Mouse (Mus musculus) T-cell, adult 2 months (primary cell): ENCODE results near the gene Asxl2.
"Not testable (repeated sequence)": the region's sequence is repeated elsewhere in the genome, so short reads cannot be mapped to it uniquely, and the experiment has no call there.

ENCODE experiments used
- DNase-seq: peaks from one replicate; pipeline ENCODE4 v3.0.0; 2022; ENCODE audit warnings: low spot score

Gene Asxl2

GRCm38 (mm10) chr12:3427891-3428775 lies 1.5 kb downstream of the Asxl2 start:
- DNase-seq: no peak

- DNase-seq: no peak
Measured at GRCm38 (mm10) chr12:3429681-3430442, 3.2 kb downstream of the Asxl2 start.

DNA sequence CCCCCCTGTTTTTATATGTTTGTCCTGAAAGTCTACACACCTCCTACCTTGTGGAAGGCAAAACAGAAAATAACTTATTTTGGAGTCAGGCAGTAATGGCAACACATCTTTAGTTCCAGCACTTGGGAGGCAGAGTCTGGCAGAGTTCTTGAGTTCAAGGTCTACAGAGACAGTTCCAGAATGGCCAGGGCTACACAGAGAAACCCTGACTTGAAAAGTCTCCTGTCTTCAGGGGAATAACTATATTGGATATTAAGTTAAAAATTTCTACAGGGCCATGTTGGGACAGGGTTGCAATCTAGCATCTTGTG lies 3.7 kb downstream of the Asxl2 start:
- DNase-seq: no peak

DNA sequence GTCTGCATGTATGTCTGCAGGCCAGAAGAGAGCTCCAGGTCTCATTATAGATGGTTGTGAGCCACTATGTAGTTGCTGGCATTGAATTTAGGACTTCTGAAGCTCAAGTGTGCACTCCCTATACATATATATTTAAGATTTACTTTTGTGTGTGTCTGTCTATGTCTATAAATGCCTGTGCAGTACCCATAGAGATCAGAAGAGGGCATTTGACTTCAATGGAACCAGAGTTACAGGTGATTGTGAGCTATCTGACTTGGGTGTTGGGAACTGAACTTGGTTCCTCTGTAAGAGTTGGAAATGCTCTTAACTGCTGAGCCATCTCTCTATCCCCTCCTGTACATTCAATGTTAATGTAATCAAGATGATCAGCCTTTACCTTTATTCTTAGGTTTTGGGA lies 4.3 kb downstream of the Asxl2 start:
- DNase-seq: peak; percentile 19

- DNase-seq: no peak
Measured at GRCm38 (mm10) chr12:3433736-3434135, 7.1 kb downstream of the Asxl2 start.

DNA sequence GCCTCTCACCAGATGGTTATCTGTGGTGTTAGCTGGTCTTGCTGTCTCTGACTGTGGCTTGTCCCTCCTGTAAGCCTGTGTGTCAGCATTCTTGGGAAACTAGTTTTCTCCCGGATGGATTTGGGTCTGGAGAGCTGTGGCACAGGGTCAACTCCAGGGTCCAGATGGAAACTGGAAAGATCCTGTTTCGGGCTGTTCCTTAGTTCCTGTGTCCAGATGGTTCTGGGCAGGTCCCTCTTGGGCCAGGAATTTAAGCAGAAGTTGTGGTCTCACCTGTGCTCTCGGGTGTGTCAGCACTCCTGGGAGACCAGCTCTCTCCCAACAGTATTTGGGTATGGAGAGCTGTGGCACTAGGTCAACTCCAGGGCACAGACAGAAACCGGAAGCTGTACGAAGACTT lies 9.8 kb downstream of the Asxl2 start:
- no peak for DNase-seq

GRCm38 (mm10) chr12:3437815-3438214 lies 11.2 kb downstream of the Asxl2 start:
- DNase-seq: no peak

DNA sequence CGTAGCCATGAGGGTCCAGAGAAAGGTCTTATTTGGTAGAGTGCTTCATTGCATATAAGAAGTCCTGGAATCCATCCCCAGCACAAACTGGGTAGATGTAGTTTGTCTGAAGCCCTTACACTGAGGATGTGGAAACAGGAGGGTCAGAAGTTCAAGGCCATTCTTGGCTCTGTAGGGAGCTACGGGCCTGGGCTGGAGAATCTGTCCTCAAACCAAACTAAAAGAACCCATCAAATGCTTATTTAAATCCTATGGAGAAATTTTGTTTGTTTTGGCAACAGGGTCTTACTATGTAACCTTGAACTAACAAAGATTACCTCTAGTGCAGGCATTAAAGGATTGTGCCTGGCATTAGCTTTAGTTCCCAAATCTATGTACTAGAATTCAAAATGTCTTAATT lies 14.3 kb downstream of the Asxl2 start:
- DNase-seq: no peak

GRCm38 (mm10) chr12:3441361-3441760 lies 14.7 kb downstream of the Asxl2 start:
- DNase-seq: peak; percentile 15

DNA sequence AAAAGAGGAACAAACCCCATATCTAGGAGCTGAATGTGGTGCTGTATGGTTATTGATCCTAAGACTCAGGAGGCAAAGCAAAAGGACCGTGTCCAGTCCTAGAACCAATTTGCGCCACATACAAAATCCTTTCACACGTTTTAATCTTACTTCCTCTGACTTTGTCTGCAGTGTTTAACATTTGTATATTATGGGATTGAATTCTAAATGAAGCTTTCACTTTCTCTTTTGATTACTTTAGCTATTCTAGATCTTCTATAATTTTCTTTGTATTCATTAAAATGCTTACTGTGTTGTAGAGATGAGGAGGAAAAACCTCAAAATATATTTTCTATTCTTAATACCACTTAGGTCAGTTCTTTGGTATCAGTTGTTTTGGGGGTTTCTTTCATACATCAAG lies 26.9 kb downstream of the Asxl2 start:
- DNase-seq: no peak

DNA sequence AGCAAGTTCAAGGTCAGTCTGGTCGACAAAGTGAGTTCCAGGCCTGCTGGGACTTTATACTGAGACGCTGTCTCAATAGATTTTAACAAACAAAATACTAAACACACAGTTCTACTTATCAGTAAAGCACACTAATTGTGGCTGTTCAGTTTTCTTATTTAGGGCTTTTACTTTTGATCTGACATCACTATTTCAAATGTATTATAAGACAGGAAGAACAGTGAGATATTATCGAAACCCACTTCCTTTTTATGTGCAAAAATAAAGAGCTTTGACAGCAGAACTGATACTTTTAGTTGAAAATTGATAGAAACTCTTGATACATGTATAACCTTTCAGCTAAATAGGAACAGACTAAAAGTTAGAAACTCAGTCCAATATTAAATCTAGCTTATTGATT lies 36.4 kb downstream of the Asxl2 start:
- DNase-seq: no peak

DNA sequence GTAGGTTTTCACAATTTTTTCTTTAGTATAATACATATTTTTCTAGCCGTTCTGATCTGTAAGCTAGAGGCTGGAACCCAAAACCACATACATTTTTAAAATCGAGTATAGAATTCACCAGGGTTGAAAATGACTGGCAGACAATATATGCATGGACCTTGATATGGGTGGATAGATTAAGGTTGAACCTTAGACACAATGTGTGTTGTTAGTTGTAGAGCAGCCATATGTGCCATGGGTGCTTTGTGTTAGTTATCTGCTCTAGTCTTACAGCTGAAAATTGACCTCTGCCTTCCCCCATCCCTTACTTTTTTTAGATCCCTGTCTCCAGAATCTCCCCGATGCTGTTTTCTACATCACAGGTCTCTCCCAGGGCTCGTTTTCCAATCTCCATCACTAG lies 73.0 kb downstream of the Asxl2 start:
- DNase-seq: no peak

GRCm38 (mm10) chr12:3500071-3500470 lies 73.4 kb downstream of the Asxl2 start:
- DNase-seq: no peak

DNA sequence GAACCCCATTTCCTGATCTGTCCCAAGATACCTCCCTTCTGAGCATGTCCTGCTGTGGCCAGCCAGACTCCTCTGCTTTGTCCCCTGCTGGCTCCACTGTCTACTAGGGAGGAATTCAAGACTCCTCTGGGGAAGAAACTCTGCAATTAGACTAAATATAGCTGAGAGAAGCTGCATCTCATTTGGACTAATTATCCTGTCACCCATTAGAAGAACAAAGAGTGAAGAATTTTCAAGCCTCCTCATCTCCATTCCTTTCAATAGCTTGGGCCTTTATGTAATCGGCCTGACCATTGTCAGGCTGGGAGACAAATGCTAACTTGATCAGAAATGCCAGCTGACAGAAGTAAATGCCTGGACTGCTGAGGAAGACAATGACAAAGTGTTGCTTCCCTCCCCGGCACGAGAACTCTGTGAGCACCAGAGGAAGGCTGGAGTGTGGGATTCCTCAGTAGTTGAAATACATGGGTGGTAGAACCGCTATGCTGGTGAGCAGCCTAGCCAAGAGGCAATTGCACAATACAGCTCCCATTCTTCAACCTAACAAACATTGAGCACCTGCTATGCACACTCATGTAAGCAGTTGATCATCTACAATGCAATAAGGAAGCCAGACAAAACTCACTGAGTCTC lies 92.1 kb downstream of the Asxl2 start:
- no peak for DNase-seq

DNA sequence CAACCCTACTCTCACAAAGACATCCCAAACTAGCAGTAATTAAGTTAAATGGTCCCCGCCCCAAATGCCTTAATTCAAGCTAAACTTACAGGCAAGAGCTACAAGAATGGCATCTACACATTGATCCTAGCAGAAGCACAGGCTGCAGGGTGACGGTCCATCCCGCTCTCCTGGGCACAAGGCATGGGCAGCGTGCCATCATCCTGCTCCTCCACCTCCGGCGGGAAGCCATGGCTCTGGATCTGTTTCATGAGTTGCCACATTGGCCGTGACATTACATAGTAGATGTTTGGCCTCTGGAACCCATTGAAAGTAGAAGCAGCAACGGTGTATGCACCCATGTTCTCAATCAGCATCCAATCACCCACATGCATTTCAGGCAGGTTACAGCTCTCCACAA lies 95.1 kb downstream of the Asxl2 start:
- DNase-seq: not testable (repeated sequence)

DNA sequence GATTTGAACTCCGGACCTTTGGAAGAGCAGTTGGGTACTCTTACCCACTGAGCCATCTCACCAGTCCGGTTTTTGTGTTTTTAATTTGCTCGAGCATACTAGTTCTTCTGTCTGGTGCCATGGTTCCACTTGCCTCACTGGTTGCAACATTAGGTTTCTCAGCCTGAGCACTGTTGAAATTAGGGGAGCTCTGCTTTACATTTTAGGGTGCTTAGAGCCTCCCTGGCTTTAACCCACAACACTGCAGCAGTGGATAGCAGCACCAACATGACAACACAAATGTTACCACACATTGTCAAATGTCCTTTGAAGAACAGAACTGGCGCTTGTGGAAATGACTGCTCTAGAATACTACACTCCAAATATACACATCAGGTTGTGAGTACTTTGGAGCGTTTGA lies 98.9 kb downstream of the Asxl2 start:
- DNase-seq: no peak

DNA sequence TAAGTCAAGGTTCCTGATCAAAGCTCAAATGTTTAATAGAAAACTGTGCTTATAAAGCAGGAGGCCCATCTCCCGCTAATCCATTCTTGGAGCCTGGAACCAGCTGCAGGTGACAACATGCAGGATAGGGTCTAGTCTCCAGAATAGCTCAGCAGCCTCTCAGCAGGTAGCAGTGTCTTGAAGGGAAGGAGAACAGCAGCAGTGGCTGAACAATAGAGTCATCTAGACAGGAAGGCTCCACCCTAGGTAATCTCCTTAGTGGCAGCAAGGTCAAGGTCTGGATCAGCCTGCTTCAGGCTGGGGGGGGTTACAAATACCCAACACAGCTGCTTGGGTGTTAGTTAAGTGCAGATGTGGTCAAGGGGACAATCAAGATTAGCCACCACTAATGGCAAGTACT lies 108.8 kb downstream of the Asxl2 start:
- not testable (repeated sequence) for DNase-seq

DNA sequence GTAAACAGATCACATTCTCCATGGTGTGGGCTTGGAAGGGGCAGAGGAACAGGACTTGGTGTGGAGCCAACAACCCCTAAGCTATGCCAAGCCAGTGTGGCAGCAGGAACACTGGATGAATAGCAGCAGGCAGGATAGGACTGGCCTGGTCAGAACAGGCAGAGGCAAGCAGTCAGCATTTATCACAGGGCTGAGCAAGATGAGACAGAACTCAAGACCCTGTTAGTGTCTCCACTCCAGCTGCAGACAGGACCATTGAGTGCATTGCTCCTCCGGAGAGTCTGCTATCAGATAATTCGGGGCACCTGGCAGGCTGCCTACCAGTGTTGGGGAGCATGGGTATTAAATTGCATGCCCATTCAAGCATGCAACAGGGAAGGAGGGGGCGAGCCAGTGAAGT lies 111.0 kb downstream of the Asxl2 start:
- DNase-seq: no peak

- no peak for DNase-seq
Measured at GRCm38 (mm10) chr12:3538036-3538435, 111.4 kb downstream of the Asxl2 start.

DNA sequence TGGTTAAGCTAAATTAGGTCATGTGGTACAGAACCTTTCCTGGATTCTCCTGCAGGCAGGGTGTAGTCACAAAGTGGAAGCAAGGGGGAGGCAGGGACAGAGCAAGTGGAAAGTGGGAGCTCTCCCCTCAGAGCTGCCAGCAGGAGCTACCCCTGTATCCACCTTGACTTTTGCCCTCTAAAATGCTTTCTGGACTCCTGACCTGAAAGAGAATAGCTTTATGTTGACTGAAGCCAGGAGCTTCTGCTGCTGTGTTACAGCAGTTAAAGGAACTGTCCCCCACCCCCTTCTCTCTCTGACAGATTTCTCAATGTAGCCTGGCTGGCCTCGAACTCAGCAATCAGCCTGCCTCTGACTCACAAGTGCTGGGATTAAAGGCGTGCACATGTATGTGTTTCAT lies 112.9 kb downstream of the Asxl2 start:
- DNase-seq: no peak

GRCm38 (mm10) chr12:3540871-3541270 lies 114.2 kb downstream of the Asxl2 start:
- no peak for DNase-seq

DNA sequence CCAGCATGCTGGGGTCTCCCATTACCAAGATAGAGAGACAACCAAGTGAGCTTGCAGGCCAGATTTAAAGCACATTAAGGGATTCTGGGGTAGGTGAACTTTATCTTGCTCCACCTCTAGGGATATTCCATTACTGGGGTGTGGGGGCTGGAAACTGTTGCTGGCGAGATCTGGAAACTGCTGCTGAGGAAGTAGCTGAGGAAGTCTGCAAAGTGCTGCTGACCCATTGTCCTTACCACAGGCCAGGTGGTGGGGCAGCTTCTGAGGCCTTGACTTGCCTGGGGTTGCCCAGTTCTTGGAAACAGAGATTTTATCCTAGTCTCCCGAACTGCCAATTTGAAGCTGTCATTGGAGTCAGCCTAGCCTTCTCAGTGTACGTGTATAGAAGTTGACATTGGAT lies 118.8 kb downstream of the Asxl2 start:
- DNase-seq: no peak

DNA sequence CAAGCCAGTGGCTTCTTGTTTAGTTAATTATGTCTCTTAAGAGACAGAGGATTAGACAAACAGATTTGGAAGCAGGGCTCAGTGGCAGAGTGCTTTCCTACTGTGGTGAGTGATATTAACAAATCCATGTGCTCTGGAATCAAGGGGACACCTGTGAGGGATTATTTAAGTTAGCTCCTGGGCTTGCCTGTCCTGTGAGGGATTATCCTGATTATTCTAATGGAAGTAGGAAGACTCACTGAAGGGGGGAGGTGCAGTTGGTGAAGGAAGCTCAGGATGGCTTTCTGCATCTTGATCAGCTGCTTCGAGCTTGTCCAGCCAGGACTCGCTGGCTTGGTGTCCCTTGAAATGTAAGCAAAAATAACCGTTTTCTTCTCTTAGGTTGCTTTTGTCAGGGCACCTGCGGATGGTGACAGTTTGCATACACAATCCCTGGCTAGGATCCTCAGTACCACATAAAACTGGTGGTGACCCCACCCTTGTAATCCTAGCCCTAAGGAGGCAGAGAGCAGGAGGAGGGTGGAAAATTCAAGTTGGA lies 119.5 kb downstream of the Asxl2 start:
- no peak for DNase-seq
